Mouse (Mus musculus): ENCODE data around the gene Plekhm1. TPM values are rescaled to one million over a fixed set of nuclear protein-coding genes. Genes with fewer than 3 reads are reported as not detected.

The Plekhm1 gene
- polyA plus RNA-seq, 1 experiment from 2014 or later: 7.5 TPM

DNA sequence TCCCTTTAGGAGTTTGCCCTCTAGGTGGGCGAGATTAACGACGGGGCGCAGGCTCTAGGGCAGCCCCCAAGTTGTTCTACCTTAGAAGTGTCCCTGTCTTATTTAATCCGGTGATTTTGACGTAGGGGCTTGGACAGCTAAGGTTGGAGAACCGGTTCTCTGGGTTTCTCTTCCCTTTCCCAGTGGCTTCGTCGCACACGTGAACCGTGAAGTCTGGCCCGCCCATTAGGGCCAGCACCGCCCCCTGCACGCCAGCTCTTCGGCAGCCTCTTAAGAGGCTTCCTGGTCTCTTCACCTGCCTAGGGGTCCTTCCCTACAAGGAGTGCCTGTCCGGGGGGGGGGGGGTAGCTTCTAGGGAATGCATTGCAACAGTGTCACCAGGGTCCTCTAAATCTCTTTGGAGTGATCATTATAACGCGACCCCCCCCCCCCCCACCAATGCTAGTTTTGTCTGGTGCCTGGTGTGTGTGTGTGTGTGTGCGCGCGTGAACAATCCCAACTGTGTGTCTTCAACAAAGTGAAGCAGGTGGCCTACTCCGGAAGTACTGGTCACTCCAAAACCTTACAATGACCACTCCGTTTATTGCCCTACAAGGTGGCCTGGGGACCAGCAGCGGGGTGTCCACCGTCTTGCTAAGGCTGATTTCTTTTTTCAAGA lies 51.0 kb downstream of the Plekhm1 start:
- DNase-seq (ENCODE audit: low spot score): peak; percentile 49

DNA sequence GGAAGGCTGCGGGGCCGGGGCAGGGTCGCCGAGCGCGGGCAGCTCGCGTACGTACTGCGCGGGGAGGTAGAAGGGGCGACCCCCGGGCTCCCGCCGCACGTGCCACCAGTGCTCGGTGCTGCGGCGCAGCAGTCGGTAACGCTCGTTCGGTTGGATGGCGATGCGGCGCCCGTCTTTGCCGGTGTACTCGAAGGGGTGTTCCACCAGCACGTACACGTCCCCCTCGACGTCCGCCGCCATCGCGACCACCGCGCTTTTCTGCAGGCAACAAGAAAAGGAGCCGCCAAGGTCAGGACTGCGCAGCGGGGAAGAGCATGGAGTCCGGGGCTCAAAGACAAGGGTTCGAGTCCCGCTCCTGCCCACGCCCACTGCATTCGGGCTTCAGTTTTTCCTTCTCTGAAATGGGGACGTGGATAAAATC lies 51.8 kb downstream of the Plekhm1 start:
- DNase-seq (ENCODE audit: low spot score): no peak

DNA sequence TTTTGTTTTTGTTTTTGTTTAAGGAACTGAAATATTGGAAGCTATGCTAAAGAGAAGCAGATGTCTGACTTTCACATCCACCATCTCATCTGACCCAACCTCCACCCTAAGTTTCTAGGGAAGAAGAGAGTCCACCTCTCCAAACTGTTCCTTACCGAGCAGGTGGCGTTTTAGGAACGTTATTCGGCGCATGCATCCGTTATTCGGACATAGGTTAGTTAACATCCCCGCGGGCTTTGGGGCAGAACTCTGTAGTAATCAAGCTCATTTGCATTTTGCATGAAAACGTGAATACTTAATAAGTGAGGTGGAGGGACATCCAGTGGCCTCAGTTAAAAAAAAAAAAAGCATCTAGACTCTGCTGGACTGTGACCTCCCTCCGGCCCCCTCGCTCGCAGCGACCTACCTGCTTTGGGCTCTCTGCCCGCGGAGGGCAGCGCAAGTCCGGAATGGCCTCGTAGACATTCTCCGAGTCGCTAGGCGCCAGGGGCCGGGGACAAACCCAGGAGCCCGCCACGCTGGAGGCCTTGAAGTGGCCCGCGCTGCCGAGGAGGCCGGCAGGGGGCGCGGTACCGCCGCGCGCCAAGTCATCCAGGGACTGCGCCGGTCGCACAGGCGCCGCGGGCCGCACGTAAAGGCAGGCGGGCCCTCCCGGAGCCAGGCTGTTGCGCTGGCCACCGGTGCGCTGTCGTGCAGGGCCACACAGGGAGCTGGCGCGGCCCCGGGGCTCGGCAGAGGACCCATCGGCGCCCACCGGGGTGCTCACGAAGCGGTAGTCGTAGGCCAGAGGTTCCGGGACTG lies 52.4 kb downstream of the Plekhm1 start:
- peak; percentile 87 for DNase-seq (ENCODE audit: low spot score)

DNA sequence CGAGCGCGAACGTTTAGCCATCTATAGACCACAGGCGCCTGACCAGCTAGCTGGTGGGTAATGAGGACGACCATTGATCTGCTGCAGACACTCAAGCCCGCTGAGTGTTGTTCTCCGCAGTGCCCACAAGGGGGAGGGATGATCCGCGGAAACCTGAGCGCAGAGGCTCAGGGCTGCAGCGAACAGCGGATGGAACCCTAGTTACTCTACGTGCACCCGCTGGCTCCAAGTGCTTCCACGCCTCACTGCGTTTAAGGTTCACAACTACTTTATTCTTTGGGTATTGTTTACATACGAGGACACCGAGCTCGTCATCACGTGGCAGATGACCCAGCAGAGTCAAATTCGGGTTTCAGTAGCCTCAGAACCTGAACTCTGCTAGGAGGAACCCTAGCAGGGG lies 53.4 kb downstream of the Plekhm1 start:
- DNase-seq (ENCODE audit: low spot score): peak; percentile 86

DNA sequence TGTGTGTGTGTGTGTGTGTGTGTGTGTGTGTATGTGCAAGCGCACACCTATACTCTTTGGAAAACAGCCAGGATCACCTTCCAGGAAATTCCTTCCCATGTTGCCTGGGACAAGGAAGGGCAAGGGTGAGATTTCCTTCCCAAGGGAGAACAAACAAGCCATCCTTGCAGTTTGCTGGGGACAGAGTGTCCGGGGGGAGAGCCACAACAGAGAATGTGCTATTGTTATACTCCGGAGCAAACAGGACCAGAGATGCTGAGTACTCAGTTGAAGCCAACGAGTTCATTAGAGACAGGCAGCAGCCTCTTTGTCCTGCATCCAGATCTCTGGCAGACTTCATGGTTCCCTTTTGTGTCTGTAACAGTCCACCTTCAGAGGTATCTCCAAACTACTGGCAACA lies 54.2 kb downstream of the Plekhm1 start:
- DNase-seq (ENCODE audit: low spot score): no peak

DNA sequence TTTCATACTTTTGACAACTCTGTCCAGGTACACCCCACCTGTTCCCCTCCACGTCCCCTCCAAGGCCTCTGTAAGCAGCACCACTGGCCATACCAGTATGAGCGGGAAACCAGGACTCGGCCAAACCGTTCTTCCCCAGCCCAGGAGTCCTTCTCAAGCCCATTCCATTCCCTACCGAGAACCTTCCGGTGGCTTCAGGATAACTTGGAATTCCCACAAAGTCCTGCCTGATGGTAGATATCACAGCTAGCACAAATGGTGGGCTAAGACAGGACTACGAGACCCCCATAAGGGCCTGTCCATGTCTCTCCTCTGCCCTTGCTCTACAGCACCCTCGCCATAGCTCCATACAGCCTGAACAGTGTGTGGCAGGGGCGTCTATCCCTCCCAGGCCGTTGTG lies 54.8 kb downstream of the Plekhm1 start:
- no peak for DNase-seq (ENCODE audit: low spot score)

DNA sequence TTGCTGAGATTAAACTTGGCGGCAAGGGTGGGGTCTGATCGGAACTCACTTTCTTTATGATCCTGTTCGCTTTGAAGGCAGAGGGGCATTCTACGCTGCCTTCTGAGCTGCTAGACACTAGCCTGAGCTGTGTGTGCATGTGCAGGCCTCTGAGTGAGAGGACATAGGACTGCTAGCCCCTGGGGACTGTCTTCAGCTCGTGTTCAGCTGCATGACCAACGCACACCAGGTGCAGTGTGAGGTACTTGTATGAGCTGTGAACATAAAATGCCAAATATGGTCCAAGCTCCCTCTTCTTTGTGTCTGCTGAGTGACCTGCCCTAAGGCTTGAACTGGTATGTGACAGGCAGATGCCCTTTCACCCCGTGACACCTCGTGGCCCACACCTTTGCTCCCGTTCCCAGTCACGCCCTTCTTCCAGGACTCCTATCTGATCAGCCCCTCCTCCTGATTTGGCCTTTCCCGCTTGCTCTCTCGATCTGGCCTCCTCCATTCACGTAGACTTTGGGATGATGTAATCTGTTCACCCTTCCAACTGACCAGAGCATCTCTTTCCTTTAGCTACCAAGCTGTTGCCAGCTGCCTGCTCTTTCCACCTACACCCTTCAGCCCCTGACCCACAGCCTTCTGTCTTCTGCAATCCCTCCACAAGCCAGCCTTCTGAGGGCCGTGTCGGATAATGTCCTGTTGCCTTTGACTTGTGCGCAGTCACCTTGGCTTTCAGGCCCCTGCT lies 55.4 kb downstream of the Plekhm1 start:
- no peak for DNase-seq (ENCODE audit: low spot score)

DNA sequence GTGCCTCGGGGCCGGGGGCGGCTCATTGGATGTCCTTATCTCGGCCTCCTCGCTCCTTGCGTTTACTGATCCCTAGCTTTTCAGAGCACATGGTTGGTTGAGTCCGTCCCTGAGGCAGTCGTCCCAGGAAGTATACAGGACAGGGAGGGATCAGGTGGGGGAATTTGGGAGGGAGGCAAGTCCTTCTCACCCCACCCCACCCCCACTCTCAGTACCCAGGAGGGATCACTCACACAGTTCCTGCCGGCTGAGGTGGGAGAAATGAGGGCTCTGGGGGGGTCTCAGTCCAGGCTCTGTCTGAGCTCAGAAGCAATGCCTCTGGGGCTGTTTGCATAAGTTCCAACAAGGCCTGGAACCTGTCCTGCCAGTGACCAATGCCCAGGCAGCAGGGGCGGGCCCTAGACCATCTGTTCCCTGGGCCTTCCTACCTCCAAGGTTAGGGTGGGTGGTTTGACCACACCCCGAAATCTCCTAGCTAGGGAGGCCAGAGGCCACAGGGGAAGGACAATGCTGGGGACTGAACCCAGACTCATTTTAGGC lies 56.4 kb downstream of the Plekhm1 start:
- DNase-seq (ENCODE audit: low spot score): no peak

DNA sequence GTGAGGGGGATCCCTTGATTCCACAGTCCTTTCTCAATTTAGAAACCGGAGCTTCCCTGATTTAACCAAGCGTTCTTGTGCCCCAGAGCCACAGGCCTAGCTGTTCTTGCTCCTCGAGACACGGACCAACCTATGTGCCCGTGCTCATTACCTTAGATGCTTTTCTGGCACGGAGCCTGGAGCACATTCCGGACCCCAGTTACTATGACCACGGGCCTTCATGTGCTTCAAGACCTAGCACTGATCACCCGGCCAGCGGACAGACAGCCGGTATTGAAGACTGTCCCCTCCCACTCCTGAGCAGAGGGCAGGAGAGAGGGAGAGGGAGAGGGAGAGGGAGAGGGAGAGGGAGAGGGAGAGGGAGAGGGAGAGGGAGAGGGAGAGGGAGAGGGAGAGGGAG lies 57.2 kb downstream of the Plekhm1 start:
- DNase-seq (ENCODE audit: low spot score): no peak

DNA sequence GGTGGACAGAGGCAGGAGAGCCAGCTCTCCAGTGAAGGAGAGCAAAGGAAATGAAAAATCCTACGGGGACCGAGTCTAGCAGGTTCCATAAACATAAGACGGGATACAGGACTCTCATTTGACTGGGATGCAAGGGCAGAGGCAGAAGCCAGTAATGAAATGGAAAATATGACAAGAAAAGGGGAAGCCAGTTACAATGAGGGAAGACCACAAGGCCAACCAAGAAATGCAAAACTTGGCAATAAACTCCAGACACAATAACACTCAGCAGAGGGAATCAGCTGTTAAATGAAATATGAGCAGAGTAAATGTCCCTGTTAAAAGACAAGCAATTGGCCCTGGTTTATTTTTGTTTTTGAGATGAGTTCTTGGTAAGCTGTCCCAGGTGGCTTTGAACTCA lies 58.5 kb downstream of the Plekhm1 start:
- no peak for DNase-seq (ENCODE audit: low spot score)

DNA sequence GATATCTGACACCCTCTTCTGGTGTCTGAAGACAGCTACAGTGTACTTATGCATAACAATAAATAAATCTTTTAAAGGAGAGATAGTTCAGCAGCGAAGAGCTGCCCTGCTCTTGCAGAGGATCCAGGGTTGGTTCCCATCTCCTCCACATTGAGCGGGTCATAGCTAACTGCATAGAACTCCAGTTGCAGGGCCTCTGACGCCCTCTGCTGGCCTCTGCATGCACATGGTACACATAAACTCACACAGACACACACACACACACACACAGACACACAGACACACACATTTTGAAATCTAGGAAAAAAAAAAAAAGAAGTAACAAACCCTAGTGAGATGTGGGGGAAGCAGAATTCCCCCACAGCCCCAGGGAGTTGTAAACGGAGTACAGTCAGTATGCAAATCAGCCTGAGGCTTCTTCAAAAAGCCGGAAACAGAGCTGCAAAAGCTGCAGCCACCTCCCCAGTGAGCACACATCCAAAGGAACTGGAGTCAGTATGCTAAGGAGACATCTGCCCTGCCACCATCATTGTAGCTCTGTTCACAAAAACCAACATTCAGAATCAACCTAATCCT lies 60.2 kb downstream of the Plekhm1 start:
- no peak for DNase-seq (ENCODE audit: low spot score)

DNA sequence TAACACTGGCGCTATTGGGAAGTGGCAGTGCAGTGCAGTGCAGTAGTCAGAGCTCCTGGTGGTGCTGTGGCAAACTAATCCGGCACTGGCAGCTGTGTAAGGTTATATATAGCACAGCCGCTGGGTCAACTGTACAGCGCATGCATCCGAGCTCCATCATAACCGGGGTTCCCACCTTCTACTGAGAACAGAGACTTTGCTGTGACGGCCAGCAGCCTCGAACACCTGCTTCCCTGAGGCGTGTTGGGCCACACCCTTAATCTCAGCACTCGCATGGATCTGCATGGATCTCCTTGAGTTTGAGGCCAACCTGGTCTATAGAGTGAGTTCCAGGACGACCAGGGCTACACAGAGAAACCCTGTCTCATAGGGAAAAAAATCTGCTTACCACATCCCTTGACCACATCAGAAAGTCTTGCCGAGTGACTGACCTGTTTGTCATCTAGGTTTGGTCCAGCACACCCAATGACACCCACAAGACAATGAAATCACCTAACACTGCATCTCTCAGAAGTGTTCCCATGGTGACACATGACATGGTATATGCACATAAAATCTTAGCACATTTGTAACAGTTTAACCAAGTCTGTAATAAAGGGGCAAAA lies 61.7 kb downstream of the Plekhm1 start:
- DNase-seq (ENCODE audit: low spot score): no peak

DNA sequence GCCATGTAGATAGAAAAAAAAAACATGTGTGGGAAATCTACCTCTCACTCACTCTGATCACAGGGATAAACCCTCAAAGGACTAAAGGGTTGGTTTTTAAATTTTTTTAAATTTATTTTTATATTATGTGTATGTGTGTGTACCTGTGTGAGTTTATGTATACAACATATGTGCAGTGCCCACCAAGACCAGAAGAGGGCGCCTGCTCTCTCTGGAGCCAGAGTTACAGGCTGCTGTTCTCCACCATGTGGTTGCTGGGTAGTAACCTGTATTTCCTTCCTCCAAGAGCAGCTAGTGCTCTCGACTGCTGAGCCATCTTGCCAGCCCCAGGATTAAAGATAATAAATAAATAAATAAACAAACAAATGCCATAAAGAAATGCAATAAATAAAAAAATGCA lies 62.8 kb downstream of the Plekhm1 start:
- no peak for DNase-seq (ENCODE audit: low spot score)

DNA sequence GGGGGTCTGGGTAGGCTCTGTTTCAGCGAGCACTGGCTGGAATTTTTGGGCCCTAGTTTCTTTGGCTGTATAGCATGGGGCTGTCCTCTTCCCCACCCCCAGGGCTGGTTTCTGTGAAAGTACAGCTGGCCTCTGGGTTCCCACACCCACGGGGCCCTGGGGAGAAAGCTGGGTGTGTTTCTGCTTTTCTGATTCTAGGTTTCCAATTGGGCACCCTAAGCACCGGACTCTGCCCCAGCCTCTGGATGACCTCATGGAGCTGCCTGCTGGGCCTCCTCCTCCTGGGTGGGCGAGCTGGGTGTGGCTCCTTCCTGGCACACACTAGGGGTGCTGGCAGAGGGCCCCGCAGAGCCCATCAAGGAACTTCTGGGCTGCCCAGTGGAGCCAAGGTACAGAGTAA lies 65.8 kb downstream of the Plekhm1 start:
- no peak for DNase-seq (ENCODE audit: low spot score)

DNA sequence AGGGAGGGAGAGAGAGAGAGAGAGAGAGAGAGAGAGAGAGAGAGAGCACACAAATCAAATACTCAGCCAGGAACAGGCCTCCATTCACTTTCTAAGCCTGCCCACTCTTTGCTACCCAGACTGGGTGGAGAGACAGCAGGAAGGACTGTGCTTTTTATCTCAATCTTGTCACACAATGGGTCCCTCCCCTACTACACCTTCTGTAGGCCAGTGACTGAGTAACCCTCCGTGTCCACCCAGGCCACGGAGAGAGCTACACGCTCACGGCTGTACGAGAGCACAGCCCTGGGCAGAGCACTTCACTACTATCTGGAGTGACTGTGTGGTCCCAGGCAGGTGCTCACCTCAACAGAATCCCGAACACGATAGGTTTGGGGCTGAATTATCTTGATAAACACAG lies 66.3 kb downstream of the Plekhm1 start:
- no peak for DNase-seq (ENCODE audit: low spot score)

DNA sequence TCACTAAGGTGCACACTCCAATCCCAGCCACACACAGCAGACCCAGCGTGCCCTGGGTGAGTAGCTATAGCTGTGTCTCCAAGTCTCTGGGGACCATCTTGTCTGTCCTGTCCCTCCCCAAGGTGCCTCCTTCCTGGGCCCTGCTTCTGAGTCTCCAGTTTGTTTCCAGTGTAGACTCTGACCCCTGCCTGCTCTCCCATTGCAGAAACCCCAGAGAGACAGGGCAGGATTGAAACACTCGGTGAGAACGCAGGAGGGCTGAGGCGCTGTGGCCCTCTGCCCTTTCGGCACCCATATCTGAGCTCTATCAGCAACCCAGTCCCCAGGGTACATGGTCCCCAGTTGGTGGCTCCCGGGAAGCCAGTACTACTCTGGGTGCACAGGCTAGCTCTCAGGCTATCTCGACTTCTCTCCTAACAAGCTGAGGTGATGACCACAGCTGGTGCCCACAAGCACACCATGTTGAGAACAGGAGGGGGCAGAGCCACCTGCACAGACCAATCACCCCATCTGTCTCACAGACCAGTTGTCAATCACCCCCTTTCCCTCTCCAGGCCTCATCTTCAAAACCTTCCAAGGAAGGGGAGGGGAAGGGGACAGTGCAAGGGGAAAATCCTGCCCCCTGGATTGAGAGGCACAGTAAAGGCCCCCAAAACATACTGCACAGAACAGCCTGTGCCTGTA lies 66.9 kb downstream of the Plekhm1 start:
- DNase-seq (ENCODE audit: low spot score): no peak

DNA sequence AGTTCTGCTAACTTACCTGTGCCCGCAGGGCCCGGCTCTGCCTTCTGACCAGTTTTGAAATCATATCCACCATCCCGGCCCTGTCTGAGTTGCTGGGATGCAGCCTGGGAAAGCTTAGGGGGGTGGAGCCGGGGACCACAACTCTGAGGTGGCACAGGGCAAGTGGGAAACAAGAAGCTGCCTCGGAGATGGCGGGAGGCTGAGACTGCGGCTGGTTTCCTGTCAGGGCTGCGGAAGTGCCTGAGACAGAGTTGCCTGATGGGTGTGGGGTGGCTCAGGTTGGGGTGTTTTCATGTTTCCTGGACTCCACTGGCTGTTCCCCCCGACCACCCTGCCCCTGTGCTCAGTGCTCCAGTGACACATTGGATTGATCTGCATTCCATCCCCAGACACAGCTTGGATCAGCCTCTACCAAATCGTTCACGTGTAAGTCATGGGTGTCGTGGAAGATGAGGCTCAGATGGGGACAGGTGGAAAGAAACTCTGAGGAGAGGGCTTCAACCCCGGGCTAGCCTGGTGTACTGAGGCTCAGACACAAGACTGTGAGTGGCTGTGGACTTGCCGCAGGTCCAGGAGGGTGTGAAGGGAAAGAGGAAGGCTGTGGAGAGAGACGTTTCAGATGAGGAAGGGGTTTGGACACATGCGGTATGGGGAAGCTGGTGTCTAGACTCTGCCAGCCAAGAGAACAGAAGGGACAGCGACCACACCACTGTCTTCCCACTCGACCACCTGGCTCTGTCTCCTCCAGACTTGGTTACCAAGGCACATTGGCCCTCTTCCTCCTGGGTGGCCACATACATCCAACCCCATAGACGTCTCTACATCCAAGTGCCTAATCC lies 67.8 kb downstream of the Plekhm1 start:
- DNase-seq (ENCODE audit: low spot score): peak; percentile 72

DNA sequence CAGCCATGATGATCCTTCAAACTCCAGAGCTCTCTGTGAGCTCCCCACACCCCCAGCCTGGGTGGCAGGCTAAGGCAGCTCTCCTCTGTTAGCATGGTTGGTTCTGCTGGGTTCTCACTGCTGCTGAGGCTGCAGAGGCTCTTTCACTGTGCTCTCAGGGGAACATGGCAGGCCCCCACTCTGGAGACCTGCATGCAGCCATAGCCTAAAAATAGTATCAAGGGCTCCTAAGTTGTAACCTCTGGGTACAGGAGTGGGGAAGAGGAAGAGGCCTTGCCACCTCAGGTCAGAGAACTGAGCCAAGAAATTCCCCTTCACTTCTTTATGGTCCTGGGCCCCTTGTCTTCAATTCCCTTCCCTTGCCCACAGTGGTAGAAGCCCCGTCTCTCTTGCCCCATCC lies 68.6 kb downstream of the Plekhm1 start:
- DNase-seq (ENCODE audit: low spot score): no peak

DNA sequence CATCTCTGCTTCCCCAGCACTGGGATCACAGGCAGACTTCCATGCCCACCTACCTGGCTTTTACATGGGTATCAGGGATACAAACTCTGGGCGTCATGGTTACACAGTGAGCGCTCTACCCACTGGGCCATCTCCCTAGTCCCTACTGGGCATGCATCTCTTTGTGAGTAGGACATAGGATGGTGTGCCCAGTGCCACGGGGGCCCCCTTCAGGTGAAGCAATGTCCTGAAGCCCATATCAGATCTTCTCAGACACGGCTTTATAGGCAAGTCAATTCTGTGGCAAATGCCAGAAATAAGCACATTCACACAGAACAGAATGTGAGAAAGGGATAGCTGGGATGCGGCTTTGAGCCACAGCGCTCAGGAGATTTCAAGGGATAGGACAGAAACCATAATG lies 69.4 kb downstream of the Plekhm1 start:
- no peak for DNase-seq (ENCODE audit: low spot score)

DNA sequence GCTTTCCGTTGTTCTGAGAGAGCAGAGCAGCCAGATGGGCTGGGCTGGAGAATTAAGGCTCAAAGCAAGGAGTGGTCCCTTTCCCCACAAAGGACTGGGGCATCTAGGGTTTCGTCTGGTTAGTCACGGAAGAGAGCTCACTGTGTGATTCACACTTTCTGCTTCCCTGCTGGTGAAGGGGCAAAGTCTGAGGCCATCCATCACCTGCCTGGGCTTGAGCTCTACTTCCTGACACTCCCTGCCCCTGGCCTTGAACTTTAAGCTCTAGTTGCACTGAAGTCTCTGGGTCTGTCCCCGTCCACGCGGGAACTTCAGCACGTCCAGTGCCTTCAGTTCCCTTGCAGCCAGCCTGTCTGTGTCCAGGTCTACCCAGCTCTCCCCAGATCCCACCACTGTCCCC lies 71.8 kb downstream of the Plekhm1 start:
- DNase-seq (ENCODE audit: low spot score): no peak

Data from thymus, postnatal 0 days (tissue).